Comparison of ENCODE assay signal across 9 mouse cellular contexts in genomic region chr10:21077151-21077719, GRCm38 (mm10).
A peak's percentile ranks its signal among the peaks of the same experiment; 100 is the strongest.
DNase-seq lines count a peak whose midpoint lies in the region; ATAC-seq lines count a peak whose summit lies in the region.
"Had no signal": no experiment of that assay in that cellular context is flagged by ENCODE, and none has a peak within 500 bp of the region (broad histone marks: within the 10 kb centered on the region; RNA-seq: fewer than 3 reads in every experiment).

No protein-coding gene starts in this region.

- no peaks in the 10 kb centered on the region; the same call in 1 of the 2 replicates for H3K27me3 ChIP-seq in hindbrain, embryonic 11.5 days (ENCODE audit: control insufficient read depth, insufficient read depth, low read length)

- intact Hi-C loops in left cerebral cortex, postnatal 25 days (cut with DNase I), result no loop called here

- DNase-seq in ZHBTc4 (ENCODE audit: low read depth, low spot score), result peak; percentile 37
- peak; percentile 17 for DNase-seq in lung, postnatal 14 days
- peak; percentile 19 to 50 for DNase-seq in spleen, postnatal 14 days (ENCODE audit: low spot score in 2 of 2)
- DNase-seq in left cerebral cortex, postnatal 25 days (ENCODE audit: low spot score in 2 of 2), result no peak
- no peak for DNase-seq in hindbrain, embryonic 11.5 days (ENCODE audit: low spot score)
- no peak for DNase-seq in cerebellum, adult 18-20 months
- DNase-seq: gastrocnemius, postnatal 36 days; kidney, postnatal 14 days had no signal

- H3K4me1 ChIP-seq in hindbrain, embryonic 11.5 days (replicated peaks; ENCODE audit: control insufficient read depth, insufficient read depth, low read length), result no peaks in the 10 kb centered on the region

- H3K9ac ChIP-seq in hindbrain, embryonic 11.5 days (ENCODE audit: low read depth, low read length), result no peak overlapping the region

- H3K4me2 ChIP-seq in hindbrain, embryonic 11.5 days (replicated peaks; ENCODE audit: low read depth, low read length), result no peak overlapping the region

- no peak overlapping the region for H3K4me3 ChIP-seq in hindbrain, embryonic 11.5 days (ENCODE audit: low read depth, low read length)

- no peaks in the 10 kb centered on the region for H3K9me3 ChIP-seq in hindbrain, embryonic 11.5 days (ENCODE audit: control insufficient read depth, low read length)

- no peaks in the 10 kb centered on the region for H3K36me3 ChIP-seq in hindbrain, embryonic 11.5 days (ENCODE audit: control insufficient read depth, insufficient read depth, low read length)

- no peak overlapping the region for H3K27ac ChIP-seq in hindbrain, embryonic 11.5 days (ENCODE audit: low read depth, low read length)

- WGBS in hindbrain, embryonic 11.5 days, result 76% methylated on average over 14 of the region's 14 CpGs

- ATAC-seq in CD4-positive, CD25-positive, alpha-beta regulatory T cell, adult 4 months, result peak; percentile 97
- no peak for ATAC-seq in hindbrain, embryonic 11.5 days (ENCODE audit: low FRiP score)

Comparison
In these comparisons a context has a peak if more than half of its experiments do, and no peak if none do; other contexts are left out.
1. DNase-seq: peak in ZHBTc4 (single experiment), lung, postnatal 14 days (single experiment) and spleen, postnatal 14 days (2 of 2); none in left cerebral cortex, postnatal 25 days (0 of 2), hindbrain, embryonic 11.5 days (single experiment) and cerebellum, adult 18-20 months (0 of 2).